Mouse (Mus musculus) G1E (cell line): ENCODE measurements around the gene Fem1a.

Experiments used
- CTCF ChIP-seq: IDR thresholded peaks from 2 replicates; pipeline ENCODE4 v1.5.1; 2012; ENCODE audit warnings: low read depth, low read length, inconsistent platforms, mixed read lengths
- GATA1 ChIP-seq: IDR thresholded peaks from 2 replicates; pipeline ENCODE4 v1.6.1; 2012; ENCODE audit warnings: borderline replicate concordance, low read length, inconsistent platforms, mixed read lengths
- GATA2 ChIP-seq: IDR thresholded peaks from 2 replicates; pipeline ENCODE4 v1.6.1; 2012; ENCODE audit warnings: low read depth, low read length, inconsistent platforms, borderline replicate concordance
- TAL1 ChIP-seq: conservative IDR thresholded peaks from 2 replicates; pipeline ENCODE4 v1.6.1; 2012; ENCODE audit warnings: low read depth, low read length, inconsistent platforms, mixed read lengths

DNA sequence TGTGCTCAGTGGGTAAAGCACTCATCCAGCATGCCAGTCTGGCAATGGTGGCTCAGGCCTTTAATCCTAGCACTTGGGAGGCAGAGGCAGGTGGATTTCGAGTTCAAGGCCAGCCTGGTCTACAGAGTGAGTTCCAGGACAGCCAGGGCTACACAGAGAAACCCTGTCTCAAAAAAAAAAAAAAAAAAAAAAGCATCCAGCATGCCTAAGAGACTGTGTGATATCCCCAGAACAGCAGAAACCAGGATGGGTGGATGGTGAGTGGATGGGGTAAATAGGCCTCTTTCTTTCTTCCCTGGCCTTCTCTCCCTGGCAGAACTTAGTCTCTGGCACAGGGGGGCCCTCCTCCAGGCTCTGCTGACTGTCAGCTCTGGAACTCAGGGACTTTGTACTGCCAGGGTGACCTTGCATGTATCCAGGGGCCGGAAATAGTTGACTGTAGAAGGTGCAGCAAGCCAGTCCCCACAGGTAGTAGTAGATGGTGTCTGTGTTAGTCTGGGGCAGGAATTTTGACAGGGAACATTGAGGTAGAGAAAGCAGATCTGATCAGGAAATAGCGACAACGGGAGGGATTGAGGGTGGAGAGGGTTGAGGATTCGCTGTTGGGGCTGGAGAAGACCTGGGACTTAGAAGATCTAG is 19.4 kb downstream of the Fem1a start:
- TF ChIP-seq CTCF (no peak), GATA2 (no peak), TAL1 (no peak), GATA1 (no peak)
